Mouse (Mus musculus): ENCODE data around the gene Kcnmb3. TPM values are rescaled to one million over a fixed set of nuclear protein-coding genes. Genes with fewer than 3 reads are reported as not detected.

Gene Kcnmb3
- polyA plus RNA-seq, 1 experiment = not detected

- Histone ChIP-seq H3K27me3 (ENCODE audit: control insufficient read depth, insufficient read depth, low read length, poor library complexity, severe bottlenecking) (no peaks in the 10 kb centered on the region), H3K27ac (ENCODE audit: insufficient read depth, low read length) (no peak overlapping the region; the same call in 1 of the 2 replicates), H3K36me3 (ENCODE audit: control insufficient read depth, insufficient read depth, low read length, poor library complexity, severe bottlenecking) (peaks cover 8% of the 10 kb centered on the region; the same call in 1 of the 2 replicates)
Measured at GRCm38 (mm10) chr3:32510375-32511190, 18.6 kb upstream of the Kcnmb3 start.

GRCm38 (mm10) chr3:32509496-32510374, 17.7 kb upstream of the Kcnmb3 start, which contains the start of gene Zfp639:
TSS of gene Zfp639 (plus strand) at chr3:32510259.
- Histone ChIP-seq H3K36me3 (ENCODE audit: control insufficient read depth, insufficient read depth, low read length, poor library complexity, severe bottlenecking) (peaks cover 4% of the 10 kb centered on the region; the same call in 1 of the 2 replicates), H3K4me3 (ENCODE audit: low read depth, low read length) (peak within 1 kb of the TSS; percentile 95), H3K9ac (ENCODE audit: low read depth, poor library complexity, severe bottlenecking) (peak within 1 kb of the TSS; percentile 96), H3K27me3 (ENCODE audit: control insufficient read depth, insufficient read depth, low read length, poor library complexity, severe bottlenecking) (no peaks in the 10 kb centered on the region), H3K4me1 (ENCODE audit: control insufficient read depth, insufficient read depth, low read length) (peaks cover 5% of the 10 kb centered on the region), H3K9me3 (replicated peaks; ENCODE audit: control insufficient read depth, insufficient read depth, low read length, poor library complexity, severe bottlenecking) (no peaks in the 10 kb centered on the region), H3K27ac (ENCODE audit: insufficient read depth, low read length) (no peak within 1 kb of the TSS; the same call in 1 of the 2 replicates)
- TF ChIP-seq POLR2A (IDR thresholded peaks at IDR 0.05; ENCODE audit: insufficient read depth, low read length) (no peak), EP300 (IDR thresholded peaks at IDR 0.05; ENCODE audit: insufficient read depth, low read depth, low read length) (no peak), CTCF (IDR thresholded peaks at IDR 0.05; ENCODE audit: low read depth, low read length) (no peak)

More at GRCm38 (mm10) chr3:32510375-32511190, 18.6 kb upstream of the Kcnmb3 start:
- Histone ChIP-seq H3K9me3 (replicated peaks; ENCODE audit: control insufficient read depth, insufficient read depth, low read length, poor library complexity, severe bottlenecking) (no peaks in the 10 kb centered on the region), H3K4me3 (ENCODE audit: low read depth, low read length) (peak overlapping the region; percentile 95), H3K4me1 (ENCODE audit: control insufficient read depth, insufficient read depth, low read length) (peaks cover 5% of the 10 kb centered on the region), H3K9ac (ENCODE audit: low read depth, poor library complexity, severe bottlenecking) (peak overlapping the region; percentile 96)
- TF ChIP-seq POLR2A (IDR thresholded peaks at IDR 0.05; ENCODE audit: insufficient read depth, low read length) (no peak), CTCF (IDR thresholded peaks at IDR 0.05; ENCODE audit: low read depth, low read length) (peak; percentile 90)

- Histone ChIP-seq H3K27me3 (ENCODE audit: control insufficient read depth, insufficient read depth, low read length, poor library complexity, severe bottlenecking) (no peaks in the 10 kb centered on the region), H3K4me1 (ENCODE audit: control insufficient read depth, insufficient read depth, low read length) (peaks cover 5% of the 10 kb centered on the region), H3K9me3 (replicated peaks; ENCODE audit: control insufficient read depth, insufficient read depth, low read length, poor library complexity, severe bottlenecking) (no peaks in the 10 kb centered on the region), H3K27ac (ENCODE audit: insufficient read depth, low read length) (no peak overlapping the region), H3K4me3 (ENCODE audit: low read depth, low read length) (no peak overlapping the region), H3K36me3 (ENCODE audit: control insufficient read depth, insufficient read depth, low read length, poor library complexity, severe bottlenecking) (0 out of 2 replicates have a peak, but pooled peaks cover 2% of the 10 kb centered on the region), H3K9ac (ENCODE audit: low read depth, poor library complexity, severe bottlenecking) (no peak overlapping the region)
- TF ChIP-seq POLR2A (IDR thresholded peaks at IDR 0.05; ENCODE audit: insufficient read depth, low read length) (no peak), CTCF (IDR thresholded peaks at IDR 0.05; ENCODE audit: low read depth, low read length) (peak; percentile 56), EP300 (IDR thresholded peaks at IDR 0.05; ENCODE audit: insufficient read depth, low read depth, low read length) (no peak)
Measured at GRCm38 (mm10) chr3:32508666-32509324, 16.8 kb upstream of the Kcnmb3 start.

- H3K27ac ChIP-seq (ENCODE audit: insufficient read depth, low read length) = no peak overlapping the region
- H3K4me3 ChIP-seq (ENCODE audit: low read depth, low read length) = no peak overlapping the region
- no peaks in the 10 kb centered on the region for H3K9me3 ChIP-seq (replicated peaks; ENCODE audit: control insufficient read depth, insufficient read depth, low read length, poor library complexity, severe bottlenecking)
- no peak overlapping the region for H3K9ac ChIP-seq (ENCODE audit: low read depth, poor library complexity, severe bottlenecking)
- TF ChIP-seq EP300 (IDR thresholded peaks at IDR 0.05; ENCODE audit: insufficient read depth, low read depth, low read length) = no peak
- no peak for TF ChIP-seq CTCF (IDR thresholded peaks at IDR 0.05; ENCODE audit: low read depth, low read length)
- no peak for TF ChIP-seq POLR2A (IDR thresholded peaks at IDR 0.05; ENCODE audit: insufficient read depth, low read length)
- no peaks in the 10 kb centered on the region for H3K36me3 ChIP-seq (ENCODE audit: control insufficient read depth, insufficient read depth, low read length, poor library complexity, severe bottlenecking)
- H3K4me1 ChIP-seq (ENCODE audit: control insufficient read depth, insufficient read depth, low read length) = peaks cover 5% of the 10 kb centered on the region
- H3K27me3 ChIP-seq (ENCODE audit: control insufficient read depth, insufficient read depth, low read length, poor library complexity, severe bottlenecking) = no peaks in the 10 kb centered on the region
Measured at GRCm38 (mm10) chr3:32506366-32507225, 14.6 kb upstream of the Kcnmb3 start.

- Histone ChIP-seq H3K4me1 (ENCODE audit: control insufficient read depth, insufficient read depth, low read length) (peaks cover 5% of the 10 kb centered on the region), H3K36me3 (ENCODE audit: control insufficient read depth, insufficient read depth, low read length, poor library complexity, severe bottlenecking) (no peaks in the 10 kb centered on the region), H3K27ac (ENCODE audit: insufficient read depth, low read length) (no peak overlapping the region), H3K4me3 (ENCODE audit: low read depth, low read length) (no peak overlapping the region), H3K27me3 (ENCODE audit: control insufficient read depth, insufficient read depth, low read length, poor library complexity, severe bottlenecking) (no peaks in the 10 kb centered on the region), H3K9ac (ENCODE audit: low read depth, poor library complexity, severe bottlenecking) (no peak overlapping the region), H3K9me3 (replicated peaks; ENCODE audit: control insufficient read depth, insufficient read depth, low read length, poor library complexity, severe bottlenecking) (no peaks in the 10 kb centered on the region)
- no peak for TF ChIP-seq EP300 (IDR thresholded peaks at IDR 0.05; ENCODE audit: insufficient read depth, low read depth, low read length)
- TF ChIP-seq CTCF (IDR thresholded peaks at IDR 0.05; ENCODE audit: low read depth, low read length) = no peak
- TF ChIP-seq POLR2A (IDR thresholded peaks at IDR 0.05; ENCODE audit: insufficient read depth, low read length) = no peak
Measured at GRCm38 (mm10) chr3:32505841-32506240, 13.8 kb upstream of the Kcnmb3 start.
